Mouse (Mus musculus) G1E (cell line): ENCODE data around the gene Mab21l1.

ENCODE experiments used
- CTCF ChIP-seq: IDR thresholded peaks from 2 replicates; pipeline ENCODE4 v1.5.1; 2012; ENCODE audit warnings: low read depth, low read length, inconsistent platforms, mixed read lengths
- GATA1 ChIP-seq: IDR thresholded peaks from 2 replicates; pipeline ENCODE4 v1.6.1; 2012; ENCODE audit warnings: borderline replicate concordance, low read length, inconsistent platforms, mixed read lengths

DNA sequence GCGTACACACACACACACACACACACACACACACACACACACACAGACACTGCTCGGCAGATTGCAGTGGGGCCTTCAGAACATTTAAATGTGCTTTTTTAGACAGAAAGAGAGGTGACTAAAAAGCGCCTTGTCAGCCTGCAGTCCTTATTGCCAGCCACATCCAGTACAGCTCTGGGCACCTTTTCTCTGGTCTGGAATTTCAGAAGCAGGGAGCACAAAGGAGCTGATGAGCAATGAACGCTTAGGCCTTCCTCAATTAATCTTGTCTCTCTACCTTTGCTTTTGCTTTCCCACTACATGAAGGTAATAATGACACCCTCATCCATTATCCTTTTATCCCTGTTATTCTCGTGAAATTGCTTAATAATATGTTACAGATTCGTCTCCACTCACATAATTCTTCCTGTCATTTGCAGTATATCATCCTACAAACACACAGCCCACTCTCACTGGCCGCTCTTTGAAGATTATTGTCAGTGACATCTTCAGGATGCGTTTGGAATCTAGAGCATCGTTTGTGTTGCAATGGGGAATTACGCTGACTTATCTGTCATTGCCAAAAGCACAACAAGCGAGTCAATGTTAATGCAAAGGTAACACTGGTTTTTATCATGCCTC is 31.8 kb upstream of the Mab21l1 start:
- no peak for TF ChIP-seq CTCF
- no peak for TF ChIP-seq GATA1
